Mouse (Mus musculus) liver, embryonic 16.5 days (tissue): ENCODE measurements around the gene Tubb4b. TPM values are rescaled to one million over a fixed set of nuclear protein-coding genes. Genes with fewer than 3 reads are reported as not detected.

ENCODE experiments used
- ATAC-seq: fragments of 200-750 bp; cut with Nextera tagmentation; 2 replicates; pipeline ENCODE4 v1.8.0; 2017; ENCODE audit warnings: low read depth, mild to moderate bottlenecking, moderate number of reproducible peaks, moderate library complexity
- H3K27ac ChIP-seq: fragments of 300-500 bp; sonication (generic); 2 replicates; pipeline ENCODE4 v1.5.1; 2014; ENCODE audit warnings: mild to moderate bottlenecking, low read length
- H3K27me3 ChIP-seq: fragments of 300-500 bp; sonication (generic); 2 replicates; pipeline ENCODE4 v1.6.1; 2014; ENCODE audit warnings: low read depth, low read length, mixed read lengths; ENCODE audit not compliant: control insufficient read depth, insufficient read depth
- H3K36me3 ChIP-seq: fragments of 300-500 bp; sonication (generic); 2 replicates; pipeline ENCODE4 v1.6.1; 2014; ENCODE audit warnings: mild to moderate bottlenecking; ENCODE audit not compliant: control insufficient read depth, insufficient read depth
- H3K4me1 ChIP-seq: fragments of 300-500 bp; sonication (generic); 2 replicates; pipeline ENCODE4 v1.6.1; 2014; ENCODE audit warnings: low read depth, low read length, mixed read lengths; ENCODE audit not compliant: control insufficient read depth
- H3K4me2 ChIP-seq: fragments of 300-500 bp; sonication (generic); 2 replicates; pipeline ENCODE4 v1.6.1; 2014; ENCODE audit warnings: low read depth, low read length, mixed read lengths
- H3K4me3 ChIP-seq: fragments of 300-500 bp; sonication (generic); 2 replicates; pipeline ENCODE4 v1.5.1; 2014; ENCODE audit warnings: low read depth, mild to moderate bottlenecking, low read length
- H3K9ac ChIP-seq: fragments of 300-500 bp; sonication (generic); 2 replicates; pipeline ENCODE4 v1.6.1; 2014; ENCODE audit warnings: low read depth, low read length
- H3K9me3 ChIP-seq: fragments of 300-500 bp; sonication (generic); replicated peaks from 2 replicates; pipeline ENCODE4 v1.6.1; 2016; ENCODE audit warnings: low read length; ENCODE audit not compliant: control insufficient read depth
- WGBS: fragments of 180-500 bp; shearing (Covaris S2); extraction: QIAGEN DNeasy Blood & Tissue Kit; methylation state at CpG from one replicate; pipeline ENCODE4 v1.1.7; 2014; ENCODE audit not compliant: insufficient replicate concordance; 5-methylcytosine and 5-hydroxymethylcytosine counted together
- polyA plus RNA-seq: library from polyadenylated mRNA; unstranded; fragments of >200 nt; fragmentation: Nextera tagmentation; extraction: Ambion mirVana; gene quantifications from 2 replicates; pipeline ENCODE4 v1.2.1, GENCODE M21; 2015

The Tubb4b gene
- 590 and 624 TPM in 2 replicates for polyA plus RNA-seq

- H3K4me1 ChIP-seq = peaks cover 29% of the 10 kb centered on the region
Measured at GRCm38 (mm10) chr2:25224492-25224765, at the start of gene Tubb4b. Tubb4b (minus strand) TSS chr2:25224702.

GRCm38 (mm10) chr2:25273010-25273409, 48.5 kb upstream of the Tubb4b start:
- peak overlapping the region; percentile 73 for H3K27ac ChIP-seq
- H3K36me3 ChIP-seq = peaks cover 27% of the 10 kb centered on the region
- H3K4me2 ChIP-seq = peak overlapping the region; percentile 82
- H3K4me3 ChIP-seq = peak overlapping the region; percentile 96
- H3K4me1 ChIP-seq = peaks cover 24% of the 10 kb centered on the region
- H3K27me3 ChIP-seq = no peaks in the 10 kb centered on the region
- no peaks in the 10 kb centered on the region for H3K9me3 ChIP-seq
- peak overlapping the region; percentile 89 for H3K9ac ChIP-seq
- 27% methylated on average over 16 of the region's 16 CpGs for WGBS
- ATAC-seq = no peak

More at GRCm38 (mm10) chr2:25224492-25224765, at the start of gene Tubb4b:
- H3K27me3 ChIP-seq = no peaks in the 10 kb centered on the region
- no peak for ATAC-seq
- peak within 1 kb of the TSS; percentile 93 for H3K9ac ChIP-seq
- H3K4me3 ChIP-seq = peak within 1 kb of the TSS; percentile 81
- H3K36me3 ChIP-seq = peaks cover 18% of the 10 kb centered on the region
- H3K9me3 ChIP-seq = no peaks in the 10 kb centered on the region
- H3K4me2 ChIP-seq = peak within 1 kb of the TSS; percentile 73
- H3K27ac ChIP-seq = peak within 1 kb of the TSS; percentile 100
- WGBS = 0% methylated on average over 17 of the region's 17 CpGs

- Histone ChIP-seq H3K9ac (peak overlapping the region; percentile 89), H3K4me1 (peaks cover 29% of the 10 kb centered on the region), H3K4me2 (peak overlapping the region; percentile 82), H3K27me3 (no peaks in the 10 kb centered on the region), H3K4me3 (peak overlapping the region; percentile 96), H3K9me3 (no peaks in the 10 kb centered on the region), H3K36me3 (peaks cover 22% of the 10 kb centered on the region), H3K27ac (peak overlapping the region; percentile 73)
- WGBS = under 1% methylated on average over 27 of the region's 29 CpGs
- ATAC-seq = peak; percentile 17; the same call in 1 of the 2 replicates
Measured at GRCm38 (mm10) chr2:25272515-25272914, 48.0 kb upstream of the Tubb4b start.

- H3K27ac ChIP-seq = peak within 1 kb of the TSS; percentile 89
- peak within 1 kb of the TSS; percentile 82 for H3K4me2 ChIP-seq
- H3K9me3 ChIP-seq = no peaks in the 10 kb centered on the region
- no peaks in the 10 kb centered on the region for H3K27me3 ChIP-seq
- peak within 1 kb of the TSS; percentile 96 for H3K4me3 ChIP-seq
- peak; percentile 97 for ATAC-seq
- H3K4me1 ChIP-seq = peaks cover 35% of the 10 kb centered on the region
- H3K36me3 ChIP-seq = peaks cover 21% of the 10 kb centered on the region
- WGBS = under 1% methylated on average over 55 of the region's 55 CpGs
- peak within 1 kb of the TSS; percentile 96 for H3K9ac ChIP-seq
Measured at GRCm38 (mm10) chr2:25271827-25272511, 47.5 kb upstream of the Tubb4b start, which contains the start of the genes Ssna1 and Anapc2. Ssna1 (minus strand) TSS chr2:25272438. Anapc2 (plus strand) TSS chr2:25272478.

- Histone ChIP-seq H3K27me3 (no peaks in the 10 kb centered on the region), H3K27ac (no peak overlapping the region; the same call in 1 of the 2 replicates), H3K4me3 (no peak overlapping the region), H3K36me3 (peaks cover 9% of the 10 kb centered on the region), H3K4me2 (no peak overlapping the region), H3K9ac (no peak overlapping the region), H3K4me1 (peaks cover 65% of the 10 kb centered on the region), H3K9me3 (no peaks in the 10 kb centered on the region)
- WGBS = 69% methylated on average over 4 of the region's 4 CpGs
- ATAC-seq = no peak
Measured at GRCm38 (mm10) chr2:25267746-25268309, 43.3 kb upstream of the Tubb4b start.

GRCm38 (mm10) chr2:25267241-25267640, 42.7 kb upstream of the Tubb4b start:
- ATAC-seq = no peak
- Histone ChIP-seq H3K4me2 (no peak overlapping the region), H3K9ac (no peak overlapping the region), H3K36me3 (peaks cover 9% of the 10 kb centered on the region), H3K4me1 (peaks cover 64% of the 10 kb centered on the region), H3K4me3 (no peak overlapping the region), H3K27ac (peak overlapping the region; percentile 8), H3K27me3 (no peaks in the 10 kb centered on the region), H3K9me3 (no peaks in the 10 kb centered on the region)

GRCm38 (mm10) chr2:25266720-25267119, 42.2 kb upstream of the Tubb4b start:
- Histone ChIP-seq H3K27ac (peak overlapping the region; percentile 8), H3K4me3 (no peak overlapping the region), H3K9me3 (no peaks in the 10 kb centered on the region), H3K4me2 (peak overlapping the region; percentile 39; the same call in 1 of the 2 replicates), H3K36me3 (peaks cover 9% of the 10 kb centered on the region), H3K4me1 (peaks cover 68% of the 10 kb centered on the region), H3K27me3 (no peaks in the 10 kb centered on the region), H3K9ac (no peak overlapping the region)
- 50% methylated on average over 2 of the region's 2 CpGs for WGBS
- no peak for ATAC-seq

- H3K9ac ChIP-seq = peak overlapping the region; percentile 37; the same call in 1 of the 2 replicates
- 39% methylated on average over 6 of the region's 6 CpGs for WGBS
- peak overlapping the region; percentile 25 for H3K27ac ChIP-seq
- H3K4me3 ChIP-seq = peak overlapping the region; percentile 2; the same call in 1 of the 2 replicates
- H3K4me2 ChIP-seq = peak overlapping the region; percentile 39
- peaks cover 9% of the 10 kb centered on the region for H3K36me3 ChIP-seq
- H3K27me3 ChIP-seq = no peaks in the 10 kb centered on the region
- no peaks in the 10 kb centered on the region for H3K9me3 ChIP-seq
- H3K4me1 ChIP-seq = peaks cover 63% of the 10 kb centered on the region
- ATAC-seq = no peak
Measured at GRCm38 (mm10) chr2:25265897-25266656, 41.6 kb upstream of the Tubb4b start.
